Mouse (Mus musculus): ENCODE data around the gene Rad51c. TPM values are rescaled to one million over a fixed set of nuclear protein-coding genes. Genes with fewer than 3 reads are reported as not detected.

The Rad51c gene
- polyA plus RNA-seq, 1 experiment from 2014 or later: 7.6 TPM

GRCm38 (mm10) chr11:87367865-87368580 lies 36.7 kb downstream of the Rad51c start:
- in situ Hi-C loops (cut with MboI; ENCODE audit: low pct_unique_long_range_greater_than_20kb): no loop called here
- POLR2A ChIA-PET: interaction anchor here (0.9 kb wide), 1 partner anchor 58 kb away, joined by 3 read pairs; no protein-coding TSS in a partner anchor
- CTCF ChIA-PET: interaction anchor here (1.5 kb wide), 1 partner anchor 9 kb away, joined by 4 read pairs; the partner anchor contains the start of gene Ppm1e
- no peak for TF ChIP-seq CTCF (IDR thresholded peaks at IDR 0.05)
- DNase-seq (ENCODE audit: low read depth, low spot score) (no peak), ATAC-seq (no peak)
- H3K27me3 ChIP-seq: peaks cover 65% of the 10 kb centered on the region

DNA sequence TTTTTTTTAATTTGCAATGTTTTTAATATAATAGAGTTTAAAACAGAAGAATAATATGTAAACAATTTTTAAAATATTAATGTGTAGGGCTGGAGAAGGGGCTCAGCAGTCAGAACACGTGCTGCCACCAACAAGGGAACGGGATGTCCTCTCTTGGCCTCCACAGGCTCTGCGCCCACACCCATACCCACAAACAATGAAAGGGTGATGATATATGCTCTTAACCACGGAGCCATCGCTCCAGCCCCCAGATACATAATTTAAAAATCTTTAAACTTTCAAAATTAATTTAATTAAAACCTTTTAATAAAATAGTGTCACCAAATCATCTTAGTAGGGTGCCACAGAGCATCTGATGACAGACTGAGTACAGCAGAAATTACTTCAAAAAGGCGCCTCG lies 37.7 kb downstream of the Rad51c start:
- in situ Hi-C loops (cut with MboI; ENCODE audit: low pct_unique_long_range_greater_than_20kb): no loop called here
- no peak for ATAC-seq

GRCm38 (mm10) chr11:87365120-87365519 lies 39.6 kb downstream of the Rad51c start:
- TF ChIP-seq CTCF (IDR thresholded peaks at IDR 0.05): no peak
- ChIA-PET POLR2A (no interaction called here), CTCF (no interaction called here)
- peaks cover 68% of the 10 kb centered on the region for H3K27me3 ChIP-seq
- DNase-seq (ENCODE audit: low read depth, low spot score): no peak
- no peak for ATAC-seq
- in situ Hi-C loops (cut with MboI; ENCODE audit: low pct_unique_long_range_greater_than_20kb): no loop called here

More for the DNA sequence above, 37.7 kb downstream of the Rad51c start:
- POLR2A ChIA-PET: no interaction called here
- CTCF ChIA-PET: no interaction called here
- no peak for DNase-seq (ENCODE audit: low read depth, low spot score)
- H3K27me3 ChIP-seq: peaks cover 63% of the 10 kb centered on the region
- no peak for TF ChIP-seq CTCF (IDR thresholded peaks at IDR 0.05)

GRCm38 (mm10) chr11:87359262-87359612 lies 45.5 kb downstream of the Rad51c start:
- in situ Hi-C loops (cut with MboI; ENCODE audit: low pct_unique_long_range_greater_than_20kb): no loop called here
- no peak for TF ChIP-seq CTCF (IDR thresholded peaks at IDR 0.05)
- ChIA-PET POLR2A (interaction anchor here (0.7 kb wide), 1 partner anchor 40 kb away, joined by 3 read pairs; no protein-coding TSS in a partner anchor), CTCF (interaction anchor here (1.7 kb wide), 1 partner anchor 9 kb away, joined by 4 read pairs; no protein-coding TSS in a partner anchor)
- H3K27me3 ChIP-seq: peaks cover 72% of the 10 kb centered on the region
- no peak for ATAC-seq
- DNase-seq (ENCODE audit: low read depth, low spot score): no peak

- DNase-seq (ENCODE audit: low read depth, low spot score): no peak
- ChIA-PET POLR2A (interaction anchor here (0.7 kb wide), 1 partner anchor 84 kb away, joined by 3 read pairs; no protein-coding TSS in a partner anchor), CTCF (interaction anchor here (0.8 to 1.7 kb wide), 2 partner anchors 10 to 116 kb away, joined by 3 to 4 read pairs; no protein-coding TSS in a partner anchor)
- TF ChIP-seq CTCF (IDR thresholded peaks at IDR 0.05): no peak
- in situ Hi-C loops (cut with MboI; ENCODE audit: low pct_unique_long_range_greater_than_20kb): no loop called here
- peaks cover 74% of the 10 kb centered on the region for H3K27me3 ChIP-seq
- no peak for ATAC-seq
Observed at GRCm38 (mm10) chr11:87358331-87359261, 46.2 kb downstream of the Rad51c start, which contains the start of gene Ppm1e. Gene Ppm1e, minus strand, starts transcription at chr11:87359023.

DNA sequence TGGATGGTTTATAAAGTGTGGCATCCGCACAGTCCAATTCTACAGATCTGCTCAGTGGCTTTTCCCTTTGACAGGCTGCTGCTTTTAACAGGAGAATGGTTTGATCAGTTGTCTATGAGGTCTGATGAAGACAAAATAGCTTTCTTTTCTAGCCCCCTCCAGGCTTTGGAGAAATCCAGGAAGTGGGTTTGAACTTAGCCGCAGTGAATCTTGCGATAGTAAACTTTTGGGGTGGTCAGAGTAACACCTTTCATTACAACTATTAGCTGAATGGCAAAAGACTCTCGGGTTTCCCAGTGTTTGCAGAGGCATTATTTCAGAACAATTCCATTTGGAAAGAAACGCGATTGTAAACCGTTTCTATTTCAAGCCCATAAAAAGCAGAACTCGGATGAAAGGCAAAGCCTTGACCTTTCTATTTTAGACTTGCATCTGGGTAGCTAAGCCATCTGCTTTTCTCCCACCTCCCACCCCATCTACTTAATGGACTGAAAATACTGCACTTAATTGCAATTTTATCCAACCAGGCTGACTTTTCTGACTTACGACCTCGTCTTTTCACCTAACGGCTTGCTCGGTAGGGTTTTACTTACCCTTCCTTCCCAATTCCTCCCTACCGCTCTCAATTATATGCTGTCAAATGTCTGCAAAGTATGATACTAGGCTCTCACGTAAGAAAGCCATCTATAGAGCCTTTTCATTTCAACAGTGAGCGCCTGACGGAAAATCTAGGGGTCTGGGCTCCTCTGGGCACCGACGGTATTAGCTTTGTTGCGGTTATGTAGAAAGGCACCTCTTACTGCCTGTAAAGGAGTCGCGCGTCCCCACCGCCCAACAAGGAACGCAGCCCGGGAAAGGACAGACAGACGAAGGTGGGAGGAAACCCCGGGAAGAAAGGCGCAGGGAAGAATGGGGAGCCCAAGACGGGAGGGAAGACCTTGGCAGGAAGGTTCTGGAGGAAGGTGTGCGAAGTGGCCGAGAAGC lies 47.1 kb downstream of the Rad51c start:
- no peak for TF ChIP-seq CTCF (IDR thresholded peaks at IDR 0.05)
- DNase-seq (ENCODE audit: low read depth, low spot score) (no peak), ATAC-seq (no peak)
- in situ Hi-C loops (cut with MboI; ENCODE audit: low pct_unique_long_range_greater_than_20kb): no loop called here
- ChIA-PET POLR2A (interaction anchor here (0.7 kb wide), 1 partner anchor 85 kb away, joined by 3 read pairs; no protein-coding TSS in a partner anchor), CTCF (interaction anchor here (0.8 kb wide), 1 partner anchor 115 kb away, joined by 3 read pairs; no protein-coding TSS in a partner anchor)
- peaks cover 77% of the 10 kb centered on the region for H3K27me3 ChIP-seq

DNA sequence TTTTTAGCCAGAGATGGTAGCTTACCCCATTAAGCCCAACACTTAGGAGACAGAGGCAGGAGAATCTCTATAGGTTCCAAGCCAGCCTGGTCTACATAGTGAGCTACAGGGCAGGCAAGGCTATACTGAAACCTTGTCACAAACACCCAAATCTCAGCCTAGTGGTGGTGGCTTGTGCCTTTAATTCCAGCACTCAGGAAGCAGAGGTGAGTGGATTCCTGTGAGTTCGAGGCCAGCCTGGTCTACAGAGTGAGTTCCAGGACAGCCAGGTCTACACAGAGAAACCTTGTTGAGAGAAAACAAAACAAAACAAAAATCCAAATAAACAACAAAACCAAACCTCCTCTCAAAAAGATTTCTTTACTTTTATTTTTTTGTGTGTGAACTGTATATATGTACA lies 49.9 kb downstream of the Rad51c start:
- CTCF ChIA-PET: no interaction called here
- POLR2A ChIA-PET: interaction anchor here (1.1 kb wide), 1 partner anchor 48 kb away, joined by 3 read pairs; no protein-coding TSS in a partner anchor
- ATAC-seq (no peak), DNase-seq (ENCODE audit: low read depth, low spot score) (no peak)
- in situ Hi-C loops (cut with MboI; ENCODE audit: low pct_unique_long_range_greater_than_20kb): no loop called here
- H3K27me3 ChIP-seq: peaks cover 62% of the 10 kb centered on the region
- TF ChIP-seq CTCF (IDR thresholded peaks at IDR 0.05): no peak

- H3K27me3 ChIP-seq: peaks cover 62% of the 10 kb centered on the region
- DNase-seq (ENCODE audit: low read depth, low spot score) (no peak), ATAC-seq (no peak)
- ChIA-PET POLR2A (interaction anchor here (1.1 kb wide), 1 partner anchor 46 kb away, joined by 3 read pairs; no protein-coding TSS in a partner anchor), CTCF (no interaction called here)
- in situ Hi-C loops (cut with MboI; ENCODE audit: low pct_unique_long_range_greater_than_20kb): no loop called here
- TF ChIP-seq CTCF (IDR thresholded peaks at IDR 0.05): no peak
Observed at GRCm38 (mm10) chr11:87353646-87354170, 51.0 kb downstream of the Rad51c start.

Other genes with a start within 250 kb of the Rad51c start
- 0.35 TPM for gene Ppm1e, start 45.9 kb downstream of the Rad51c start, polyA plus RNA-seq (2021)
- 0.24 TPM for gene Tex14, start 111 bp upstream of the Rad51c start, polyA plus RNA-seq (2021)
- not detected for gene Gm11492, start 161.7 kb upstream of the Rad51c start, polyA plus RNA-seq (2021)
- 458 TPM for gene Sept4, start 163.9 kb upstream of the Rad51c start, polyA plus RNA-seq (2021)
- gene Mtmr4, start 187.2 kb upstream of the Rad51c start, polyA plus RNA-seq (2021): 53.2 TPM
- 0.04 TPM for gene Hsf5, start 212.2 kb upstream of the Rad51c start, polyA plus RNA-seq (2021)

All from Patski (cell line).